Mouse (Mus musculus) olfactory bulb, adult 2 months (tissue): Measurements from ENCODE around the gene Ddah2.

ENCODE experiments used
- CTCF ChIP-seq: fragments of 200-500 bp; IDR thresholded peaks from 2 replicates; pipeline ENCODE4 v1.5.1; 2012; ENCODE audit warnings: low read depth, mild to moderate bottlenecking, low read length, moderate library complexity; ENCODE audit not compliant: insufficient read depth
- POLR2A ChIP-seq: fragments of 200-500 bp; IDR thresholded peaks from 2 replicates; pipeline ENCODE4 v1.6.1; 2012; ENCODE audit warnings: mild to moderate bottlenecking, low read depth, low read length, moderate library complexity; ENCODE audit not compliant: insufficient read depth

GRCm38 (mm10) chr17:35080710-35081109 is 21.9 kb downstream of the Ddah2 start:
- TF ChIP-seq POLR2A (no peak), CTCF (no peak)
